Mouse (Mus musculus) forebrain, embryonic 12.5 days (tissue): Measurements from ENCODE around the gene Pla2g2e. TPM values are rescaled to one million over a fixed set of nuclear protein-coding genes. Genes with fewer than 3 reads are reported as not detected.
A peak's percentile ranks its signal among the peaks of the same experiment; 100 is the strongest.

Experiments
- ATAC-seq: fragments of 200-750 bp; cut with Nextera tagmentation; 2 replicates; pipeline ENCODE4 v1.8.0; 2017; ENCODE audit warnings: moderate TSS enrichment; ENCODE audit not compliant: low FRiP score
- H3K27ac ChIP-seq: fragments of 300-500 bp; sonication (generic); 2 replicates; pipeline ENCODE4 v1.5.1; 2016; ENCODE audit warnings: mild to moderate bottlenecking
- H3K27me3 ChIP-seq: fragments of 300-500 bp; sonication (generic); 2 replicates; pipeline ENCODE4 v1.6.1; 2016; ENCODE audit warnings: mild to moderate bottlenecking
- H3K36me3 ChIP-seq: fragments of 300-500 bp; sonication (generic); replicated peaks from 2 replicates; pipeline ENCODE4 v1.6.1; 2016; ENCODE audit warnings: mild to moderate bottlenecking
- H3K4me1 ChIP-seq: fragments of 300-500 bp; sonication (generic); 2 replicates; pipeline ENCODE4 v1.6.1; 2016
- H3K4me2 ChIP-seq: fragments of 300-500 bp; sonication (generic); 2 replicates; pipeline ENCODE4 v1.6.1; 2016; ENCODE audit warnings: mild to moderate bottlenecking, moderate library complexity
- H3K4me3 ChIP-seq: fragments of 300-500 bp; sonication (generic); replicated peaks from 2 replicates; pipeline ENCODE4 v1.5.1; 2016; ENCODE audit warnings: mild to moderate bottlenecking
- H3K9ac ChIP-seq: fragments of 300-500 bp; sonication (generic); 2 replicates; pipeline ENCODE4 v1.6.1; 2016; ENCODE audit warnings: mild to moderate bottlenecking
- H3K9me3 ChIP-seq: fragments of 300-500 bp; sonication (generic); 2 replicates; pipeline ENCODE4 v1.6.1; 2016
- WGBS: fragments of 180-500 bp; shearing (Covaris S2); methylation state at CpG from one replicate; pipeline ENCODE4 v1.1.7; 2016; 5-methylcytosine and 5-hydroxymethylcytosine counted together
- polyA plus RNA-seq: library from polyadenylated mRNA; unstranded; fragments of >200 nt; fragmentation: Nextera tagmentation; extraction: Ambion mirVana; gene quantifications from 2 replicates; pipeline ENCODE4 v1.2.1, GENCODE M21; 2016

The Pla2g2e gene
- polyA plus RNA-seq = not detected in 2 replicates

DNA sequence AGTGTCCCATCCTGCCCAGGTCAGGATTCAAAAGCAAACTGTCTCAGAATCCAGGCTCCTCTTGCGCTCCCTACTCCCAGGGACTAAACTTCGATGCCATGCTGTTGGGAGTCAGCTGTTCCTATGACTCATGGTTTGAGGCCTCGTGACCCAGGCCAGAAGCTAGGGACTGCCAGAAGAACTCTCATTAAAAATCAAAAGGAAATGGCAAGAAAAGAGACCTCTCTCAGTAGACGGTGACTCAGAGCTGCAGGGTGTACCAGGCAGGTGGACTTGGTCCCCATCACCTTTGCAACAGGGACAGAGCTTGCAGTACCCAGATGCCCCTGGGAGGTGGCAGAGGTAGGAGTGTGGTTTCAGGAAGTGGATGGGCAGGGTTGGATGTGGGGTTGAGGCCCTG lies at the start of gene Pla2g2e:
Pla2g2e (plus strand) TSS at position 212 of the 400 bp plus-strand sequence.
- Histone ChIP-seq H3K27me3 (peaks cover 19% of the 10 kb centered on the region; the same call in 1 of the 2 replicates), H3K36me3 (no peaks in the 10 kb centered on the region), H3K4me2 (no peak within 1 kb of the TSS), H3K4me1 (peaks cover 9% of the 10 kb centered on the region), H3K9me3 (no peaks in the 10 kb centered on the region), H3K9ac (no peak within 1 kb of the TSS), H3K27ac (no peak within 1 kb of the TSS), H3K4me3 (no peak within 1 kb of the TSS)
- no peak for ATAC-seq
- WGBS = 83% methylated on average over 4 of the region's 4 CpGs

DNA sequence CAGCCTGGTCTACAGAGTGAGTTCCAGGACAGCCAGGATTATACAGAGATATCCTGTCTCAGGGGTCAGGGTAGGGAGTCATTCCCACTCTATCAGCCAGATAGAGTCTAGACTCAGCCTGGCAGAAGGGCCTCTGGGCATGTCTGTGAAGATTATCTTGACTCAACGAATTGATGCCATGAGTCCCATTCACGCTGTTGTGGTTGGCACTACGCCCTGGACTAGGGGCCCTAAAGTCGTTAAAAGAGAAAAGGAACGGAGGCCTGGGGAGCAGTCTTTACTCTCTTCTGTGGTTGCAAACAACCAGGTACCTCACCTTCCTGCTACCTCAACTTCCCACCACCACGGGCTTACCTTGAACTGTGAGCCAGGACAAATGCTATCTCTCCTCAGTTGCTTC lies 37.9 kb upstream of the Pla2g2e start:
- ATAC-seq = no peak
- WGBS = 83% methylated on average over 6 of the region's 6 CpGs
- H3K4me2 ChIP-seq = no peak overlapping the region
- H3K9ac ChIP-seq = no peak overlapping the region
- no peaks in the 10 kb centered on the region for H3K36me3 ChIP-seq
- no peak overlapping the region for H3K27ac ChIP-seq
- H3K4me1 ChIP-seq = no peaks in the 10 kb centered on the region
- peaks cover 14% of the 10 kb centered on the region for H3K9me3 ChIP-seq
- H3K27me3 ChIP-seq = no peaks in the 10 kb centered on the region
- H3K4me3 ChIP-seq = no peak overlapping the region

DNA sequence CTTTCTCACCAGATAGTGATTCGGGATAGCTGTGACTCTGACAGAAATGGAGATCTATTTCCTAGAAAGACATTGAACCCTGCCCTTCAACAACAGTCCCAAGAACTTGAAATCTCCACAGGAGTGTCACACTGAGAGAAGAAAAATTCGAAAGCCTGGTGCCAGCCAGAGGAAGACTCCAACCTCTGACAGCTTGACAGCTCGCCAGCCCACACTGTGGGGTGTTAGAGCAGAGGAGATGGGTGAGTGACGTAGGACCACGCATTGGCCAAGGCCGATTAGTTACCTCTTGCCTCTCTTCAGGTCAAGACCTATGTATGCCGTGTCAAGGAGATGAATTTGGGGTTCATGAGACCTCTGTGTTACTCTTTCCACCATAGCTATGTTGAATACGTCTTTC lies 37.0 kb upstream of the Pla2g2e start:
- no peak for ATAC-seq
- 82% methylated on average over 8 of the region's 8 CpGs for WGBS
- H3K27me3 ChIP-seq = no peaks in the 10 kb centered on the region

GRCm38 (mm10) chr4:138841386-138841785 lies 36.4 kb upstream of the Pla2g2e start:
- Histone ChIP-seq H3K4me1 (no peaks in the 10 kb centered on the region), H3K4me3 (no peak overlapping the region), H3K27me3 (no peaks in the 10 kb centered on the region), H3K36me3 (no peaks in the 10 kb centered on the region), H3K9ac (no peak overlapping the region), H3K9me3 (peaks cover 17% of the 10 kb centered on the region), H3K27ac (no peak overlapping the region), H3K4me2 (no peak overlapping the region)
- no peak for ATAC-seq
- WGBS = 85% methylated on average over 7 of the region's 7 CpGs

More for the DNA sequence above, 37.0 kb upstream of the Pla2g2e start:
- Histone ChIP-seq H3K27ac (no peak overlapping the region), H3K4me3 (no peak overlapping the region), H3K4me1 (no peaks in the 10 kb centered on the region), H3K36me3 (no peaks in the 10 kb centered on the region), H3K4me2 (no peak overlapping the region), H3K9me3 (peaks cover 17% of the 10 kb centered on the region), H3K9ac (no peak overlapping the region)

DNA sequence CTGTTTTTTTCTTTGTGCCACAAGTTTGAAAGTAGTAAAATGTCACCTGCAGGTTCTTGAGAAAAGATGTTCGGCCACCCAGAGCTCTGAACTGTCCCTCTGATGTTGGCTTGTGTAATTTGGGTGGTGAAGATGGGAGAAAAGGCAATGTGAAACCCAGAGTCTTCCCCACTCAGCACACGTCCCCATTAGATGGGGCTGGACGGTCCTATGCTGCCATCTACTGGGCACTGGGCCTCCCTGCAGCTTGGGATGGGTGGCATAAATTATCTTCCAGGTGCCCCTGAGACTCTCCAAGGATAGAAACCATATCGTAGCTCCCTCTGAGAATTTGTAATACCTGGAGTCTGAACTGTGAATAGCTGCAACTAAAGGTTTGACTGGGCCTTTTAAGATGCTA lies 26.3 kb upstream of the Pla2g2e start:
- 0 out of 2 replicates have a peak, but pooled peaks have one; percentile 36 for ATAC-seq
- Histone ChIP-seq H3K9me3 (no peaks in the 10 kb centered on the region), H3K36me3 (no peaks in the 10 kb centered on the region), H3K4me2 (no peak overlapping the region), H3K4me3 (no peak overlapping the region), H3K4me1 (no peaks in the 10 kb centered on the region), H3K27ac (no peak overlapping the region), H3K9ac (no peak overlapping the region), H3K27me3 (peaks cover 16% of the 10 kb centered on the region)
- WGBS = 6% methylated on average over 4 of the region's 4 CpGs

GRCm38 (mm10) chr4:138852961-138853360 lies 24.8 kb upstream of the Pla2g2e start:
- H3K4me2 ChIP-seq = no peak overlapping the region
- WGBS = 76% methylated on average over 6 of the region's 6 CpGs
- no peak overlapping the region for H3K27ac ChIP-seq
- no peaks in the 10 kb centered on the region for H3K36me3 ChIP-seq
- no peak overlapping the region for H3K9ac ChIP-seq
- no peak for ATAC-seq
- H3K27me3 ChIP-seq = peaks cover 16% of the 10 kb centered on the region
- no peaks in the 10 kb centered on the region for H3K4me1 ChIP-seq
- H3K9me3 ChIP-seq = no peaks in the 10 kb centered on the region
- H3K4me3 ChIP-seq = no peak overlapping the region

DNA sequence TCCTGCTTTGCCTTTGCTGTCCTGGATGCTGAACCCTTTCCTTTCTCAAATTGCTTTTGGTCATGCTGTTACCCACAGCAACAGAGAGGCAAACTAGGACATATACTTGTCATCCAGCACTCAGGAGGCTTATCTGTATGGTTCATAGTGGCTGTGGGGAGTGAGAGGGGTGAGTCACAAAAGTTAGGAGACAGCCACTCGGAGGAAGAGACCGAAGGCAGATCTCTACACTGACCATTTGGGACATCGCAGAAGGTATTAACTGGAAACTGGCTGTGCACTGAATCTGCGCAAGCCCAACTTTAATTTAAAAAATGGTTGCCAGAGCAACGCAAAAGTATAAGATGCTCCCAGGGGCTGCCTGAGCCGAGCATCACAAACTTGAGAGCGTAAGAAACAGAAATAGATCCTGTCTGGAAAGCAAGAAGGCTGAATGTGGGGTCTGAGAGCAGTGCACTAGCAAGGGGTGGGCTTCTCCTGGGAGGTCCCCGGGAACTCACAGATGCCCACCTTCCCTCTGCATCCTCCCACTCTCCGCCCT lies 22.6 kb upstream of the Pla2g2e start:
- Histone ChIP-seq H3K27ac (no peak overlapping the region), H3K4me1 (no peaks in the 10 kb centered on the region), H3K27me3 (peaks cover 16% of the 10 kb centered on the region), H3K4me2 (no peak overlapping the region), H3K36me3 (no peaks in the 10 kb centered on the region), H3K9ac (no peak overlapping the region), H3K4me3 (no peak overlapping the region), H3K9me3 (no peaks in the 10 kb centered on the region)
- ATAC-seq = no peak
- WGBS = 90% methylated on average over 9 of the region's 9 CpGs

DNA sequence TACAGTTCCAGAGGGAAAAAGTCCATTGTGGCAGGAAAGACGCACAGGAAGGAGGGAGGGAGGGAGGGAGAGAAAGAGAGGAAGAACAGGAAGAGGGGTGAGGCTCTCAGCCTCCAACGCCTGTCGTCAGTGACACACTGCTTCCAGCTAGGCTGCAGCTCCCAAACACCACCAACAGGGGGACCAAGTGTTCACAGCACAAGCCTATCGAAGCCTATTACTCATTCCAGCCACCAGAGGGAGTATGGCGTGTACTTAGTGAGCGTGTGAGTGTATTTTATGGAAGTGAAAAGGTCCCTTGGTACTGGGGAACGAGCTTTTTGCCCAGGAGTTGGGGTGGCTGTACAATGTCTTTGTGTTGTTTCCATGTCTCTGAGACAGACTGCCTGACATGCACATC lies 21.3 kb upstream of the Pla2g2e start:
- no peak for ATAC-seq
- 32% methylated on average over 7 of the region's 7 CpGs for WGBS

GRCm38 (mm10) chr4:138857576-138857975 lies 20.2 kb upstream of the Pla2g2e start:
- Histone ChIP-seq H3K4me2 (no peak overlapping the region), H3K9ac (no peak overlapping the region), H3K9me3 (no peaks in the 10 kb centered on the region), H3K4me1 (no peaks in the 10 kb centered on the region), H3K36me3 (no peaks in the 10 kb centered on the region), H3K27ac (no peak overlapping the region), H3K4me3 (no peak overlapping the region), H3K27me3 (peaks cover 10% of the 10 kb centered on the region)
- ATAC-seq = no peak
- WGBS = 90% methylated on average over 10 of the region's 10 CpGs

More for the DNA sequence above, 21.3 kb upstream of the Pla2g2e start:
- Histone ChIP-seq H3K36me3 (no peaks in the 10 kb centered on the region), H3K27me3 (peaks cover 16% of the 10 kb centered on the region), H3K4me3 (no peak overlapping the region), H3K9me3 (no peaks in the 10 kb centered on the region), H3K27ac (no peak overlapping the region), H3K4me1 (no peaks in the 10 kb centered on the region), H3K9ac (no peak overlapping the region), H3K4me2 (no peak overlapping the region)

GRCm38 (mm10) chr4:138858446-138858845 lies 19.3 kb upstream of the Pla2g2e start:
- Histone ChIP-seq H3K9me3 (no peaks in the 10 kb centered on the region), H3K4me2 (no peak overlapping the region), H3K27ac (no peak overlapping the region), H3K27me3 (peaks cover 5% of the 10 kb centered on the region), H3K4me1 (no peaks in the 10 kb centered on the region), H3K9ac (no peak overlapping the region), H3K36me3 (no peaks in the 10 kb centered on the region), H3K4me3 (no peak overlapping the region)
- 87% methylated on average over 15 of the region's 15 CpGs for WGBS
- ATAC-seq = no peak

DNA sequence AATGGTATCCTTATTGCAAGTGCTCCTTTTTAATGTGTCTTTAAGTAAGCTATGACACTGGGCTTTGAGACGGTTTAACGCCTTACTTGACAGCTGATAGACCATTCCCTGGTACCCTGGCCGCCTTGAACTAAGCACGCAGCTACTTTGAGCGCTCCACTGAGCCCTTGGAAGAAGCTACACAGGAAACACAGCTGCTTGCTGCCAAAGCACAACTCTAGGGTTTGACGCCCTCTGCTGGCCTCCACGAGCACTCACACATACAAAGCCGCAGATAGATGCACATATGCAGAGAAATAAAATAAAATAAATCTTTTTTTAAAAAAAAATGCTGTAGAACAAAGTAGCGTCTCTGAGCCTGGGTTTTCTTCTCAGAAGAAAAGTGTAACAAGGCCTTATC lies 18.5 kb upstream of the Pla2g2e start:
- Histone ChIP-seq H3K36me3 (no peaks in the 10 kb centered on the region), H3K9ac (peak overlapping the region; percentile 9; the same call in 1 of the 2 replicates), H3K4me1 (no peaks in the 10 kb centered on the region), H3K9me3 (no peaks in the 10 kb centered on the region), H3K4me2 (peak overlapping the region; percentile 47), H3K27ac (no peak overlapping the region), H3K27me3 (peaks cover 5% of the 10 kb centered on the region), H3K4me3 (peak overlapping the region; percentile 29)
- 0 out of 2 replicates have a peak, but pooled peaks have one; percentile 41 for ATAC-seq
- 13% methylated on average over 9 of the region's 9 CpGs for WGBS

- peak; percentile 82 for ATAC-seq
- peak overlapping the region; percentile 9; the same call in 1 of the 2 replicates for H3K9ac ChIP-seq
- WGBS = 7% methylated on average over 13 of the region's 13 CpGs
These were observed 18.0 kb upstream of the Pla2g2e start for GRCm38 (mm10) chr4:138859728-138860127.

DNA sequence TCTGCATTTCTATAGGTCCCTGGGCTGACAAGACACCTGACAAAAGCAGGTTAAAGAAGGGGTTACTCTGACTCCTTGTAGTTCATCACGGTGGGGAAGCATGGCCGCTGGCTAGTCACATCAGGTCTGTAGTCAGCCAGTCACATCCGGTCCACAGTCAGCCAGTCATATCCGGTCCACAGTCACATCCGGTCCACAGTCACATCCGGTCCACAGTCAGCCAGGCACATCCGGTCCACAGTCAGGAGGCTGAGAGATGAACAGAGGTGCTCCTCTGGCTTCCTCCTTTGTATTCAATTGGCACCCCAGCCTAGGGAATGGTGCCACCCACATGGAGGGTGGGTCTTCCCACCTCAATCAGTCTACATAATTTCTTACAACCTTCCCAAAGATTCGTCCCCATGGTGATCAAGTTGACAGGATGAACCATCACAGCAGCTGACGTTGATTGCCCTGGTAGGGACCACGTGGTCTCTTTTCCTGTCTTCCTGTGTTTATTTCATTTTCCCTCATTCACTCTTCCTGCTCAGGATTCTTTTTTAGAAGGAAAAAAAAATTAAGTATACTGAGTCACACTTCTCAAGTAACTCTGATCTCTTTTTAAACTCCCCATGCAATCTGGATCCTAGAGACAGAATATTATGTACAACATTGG lies 14.3 kb upstream of the Pla2g2e start, which contains the start of gene Pla2g5:
Pla2g5 (minus strand) TSS at position 139 of the 655 bp plus-strand sequence.
- Histone ChIP-seq H3K4me1 (no peaks in the 10 kb centered on the region), H3K4me3 (no peak within 1 kb of the TSS), H3K36me3 (no peaks in the 10 kb centered on the region), H3K9ac (no peak within 1 kb of the TSS), H3K4me2 (no peak within 1 kb of the TSS), H3K9me3 (no peaks in the 10 kb centered on the region), H3K27me3 (peaks cover 8% of the 10 kb centered on the region), H3K27ac (no peak within 1 kb of the TSS)
- WGBS = 77% methylated on average over 10 of the region's 10 CpGs
- no peak for ATAC-seq

More at GRCm38 (mm10) chr4:138859728-138860127, 18.0 kb upstream of the Pla2g2e start:
- no peak overlapping the region for H3K27ac ChIP-seq
- H3K4me3 ChIP-seq = peak overlapping the region; percentile 29
- peaks cover 3% of the 10 kb centered on the region for H3K27me3 ChIP-seq
- H3K9me3 ChIP-seq = no peaks in the 10 kb centered on the region
- no peaks in the 10 kb centered on the region for H3K36me3 ChIP-seq
- H3K4me2 ChIP-seq = peak overlapping the region; percentile 47
- H3K4me1 ChIP-seq = no peaks in the 10 kb centered on the region
